Mouse (Mus musculus) mature B cell (primary cell): ENCODE results near the gene Dnajc7.

ENCODE experiments used
- in situ Hi-C: fragments of 300-500 bp; cut with MboI; formaldehyde crosslinking; loops from 2 replicates; pipeline ENCODE4 v1.14.3; 2019

The Dnajc7 gene

GRCm38 (mm10) chr11:100581756-100582155, 38.2 kb downstream of the Dnajc7 start:
- in situ Hi-C loops: no loop called here

- in situ Hi-C loops: no loop called here
Measured at GRCm38 (mm10) chr11:100580275-100580674, 39.7 kb downstream of the Dnajc7 start.

DNA sequence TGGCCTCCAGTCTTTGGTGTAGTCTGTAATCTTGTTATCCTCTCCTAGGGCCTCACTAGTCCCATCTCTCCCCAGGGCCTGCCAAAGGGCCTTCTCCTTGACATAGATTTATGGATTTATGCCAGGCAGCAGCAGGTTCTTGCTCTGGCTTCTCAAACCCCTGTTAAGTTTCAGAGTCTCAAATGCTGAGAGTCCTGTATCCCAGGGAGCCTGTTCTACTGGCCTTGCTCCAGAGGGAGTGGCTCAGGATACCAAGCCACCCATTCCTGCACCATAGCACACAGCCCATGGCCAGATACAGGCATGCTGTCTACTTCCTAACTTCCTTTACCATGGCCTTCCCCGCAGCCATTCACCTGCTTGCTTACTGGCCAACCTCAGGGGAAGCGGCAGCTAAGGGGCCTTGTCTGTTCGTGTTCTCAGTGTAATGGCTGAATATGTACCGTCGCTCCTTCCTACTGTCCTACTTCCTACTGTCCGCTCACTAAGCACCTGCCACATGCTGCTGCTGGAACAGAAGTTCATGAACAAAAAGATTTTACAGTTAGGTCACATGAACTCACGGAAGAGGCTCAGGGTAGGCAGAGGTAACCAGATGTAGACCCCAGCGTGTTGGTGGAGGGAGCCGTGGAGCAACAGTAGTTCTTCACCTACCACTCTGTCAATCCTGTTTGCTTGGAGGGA, 40.7 kb downstream of the Dnajc7 start:
- in situ Hi-C loops: no loop called here

DNA sequence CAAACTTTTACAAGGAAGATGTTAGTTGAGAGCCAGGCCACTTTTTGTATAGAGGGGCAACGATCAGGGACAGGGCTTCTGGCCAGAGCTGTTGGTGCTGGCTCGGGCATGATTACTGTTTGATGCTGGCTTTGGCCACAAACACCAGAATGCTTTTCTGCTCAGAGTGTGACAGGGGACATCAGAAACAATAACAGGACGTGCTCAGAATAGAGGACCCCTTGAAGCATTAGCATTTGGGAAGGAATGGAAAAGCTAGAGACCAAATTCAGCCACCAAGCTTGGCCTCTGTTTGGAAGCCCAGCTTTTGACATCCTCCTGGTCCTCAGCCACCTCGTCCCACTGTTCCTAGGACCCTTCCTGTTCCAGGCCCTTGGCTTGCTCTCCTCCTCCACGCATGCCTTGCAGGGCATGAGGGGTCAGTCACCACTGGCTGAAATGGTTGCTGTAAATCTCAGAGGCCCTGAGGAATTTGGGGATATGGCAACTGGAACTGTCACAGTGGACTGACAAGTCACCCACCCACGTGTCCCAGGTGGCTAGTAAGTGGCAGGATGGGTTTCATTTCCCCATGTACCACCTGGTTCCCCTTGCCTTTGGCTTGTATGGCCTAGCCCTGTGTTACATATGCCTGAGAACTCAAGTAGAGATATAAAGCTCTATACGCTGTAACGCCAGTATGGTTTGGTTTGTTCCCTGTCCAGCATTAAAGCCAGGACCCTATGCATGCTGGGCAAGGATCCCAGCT, 41.9 kb downstream of the Dnajc7 start:
- in situ Hi-C loops: no loop called here

GRCm38 (mm10) chr11:100576256-100576655, 43.7 kb downstream of the Dnajc7 start:
- in situ Hi-C loops: no loop called here

GRCm38 (mm10) chr11:100575484-100575855, 44.5 kb downstream of the Dnajc7 start:
- in situ Hi-C loops: no loop called here

DNA sequence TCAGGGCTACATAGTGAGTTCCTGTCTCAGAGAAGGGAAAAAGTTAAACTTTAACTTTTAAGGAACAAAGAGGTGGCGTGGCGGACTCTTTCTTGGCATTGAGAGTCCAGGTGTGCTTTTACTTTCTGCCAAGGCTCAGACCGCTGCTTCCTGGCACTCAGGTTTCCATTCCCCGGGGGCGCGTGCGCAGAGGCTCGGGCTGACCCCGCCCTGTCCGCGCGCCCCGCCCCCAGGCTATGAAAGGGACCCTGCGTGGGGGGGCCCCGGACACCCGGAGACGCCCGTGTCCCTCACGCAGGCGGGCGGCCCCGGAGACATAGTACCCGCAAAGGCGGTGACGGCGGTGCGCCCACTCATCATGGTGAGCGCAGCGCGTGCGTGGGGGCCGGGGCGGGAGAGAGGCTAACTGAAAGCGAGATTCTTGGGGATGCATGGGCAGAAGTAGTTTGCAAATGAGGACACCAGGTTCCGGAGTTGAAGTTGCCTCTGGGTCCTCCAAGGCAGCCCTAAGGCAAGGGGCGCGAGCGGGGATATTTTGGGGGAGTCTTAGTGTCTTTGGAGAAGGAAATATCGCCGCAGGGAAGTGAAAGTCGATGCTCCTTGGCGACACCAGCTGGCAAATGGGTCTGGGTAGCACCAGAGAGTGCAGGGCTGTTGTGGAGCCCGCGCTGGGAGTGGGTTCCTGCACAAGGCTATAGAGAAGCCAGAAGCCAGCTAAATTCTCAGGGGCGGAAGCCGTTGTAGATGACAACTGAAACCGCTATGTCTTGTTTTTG, 45.1 kb downstream of the Dnajc7 start, which contains the start of gene Cnp:
Cnp (plus strand) TSS at position 197 of the 776 bp plus-strand sequence.
- in situ Hi-C loops: loop anchor here (5.0 kb wide), 1 partner anchor 127 kb away; the partner anchor contains the start of gene Dhx58

- in situ Hi-C loops: loop anchor here (5.0 kb wide), 1 partner anchor 128 kb away; the partner anchor contains the start of gene Dhx58
Measured at GRCm38 (mm10) chr11:100574188-100574587, 45.8 kb downstream of the Dnajc7 start.

DNA sequence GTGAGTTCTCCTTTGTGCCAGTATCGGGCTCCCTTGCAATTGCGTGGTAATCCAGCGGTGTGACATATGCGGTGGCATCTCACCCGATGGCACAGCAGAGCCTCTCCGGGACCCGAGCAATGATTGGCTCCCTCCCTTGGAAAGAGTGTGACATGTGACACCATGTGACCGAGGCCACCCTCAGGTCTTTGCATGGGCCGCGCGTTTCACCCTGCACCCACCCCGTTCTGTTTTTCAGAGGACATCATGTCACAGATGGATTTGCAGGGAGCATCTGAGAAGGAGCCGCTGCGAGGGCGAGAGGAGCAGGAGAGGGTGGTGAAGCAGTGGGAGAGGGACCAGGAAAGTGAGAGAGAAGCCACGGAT, 48.8 kb downstream of the Dnajc7 start:
- in situ Hi-C loops: loop anchor here (5.0 kb wide), 1 partner anchor 131 kb away; the partner anchor contains the start of gene Dhx58

- in situ Hi-C loops: loop anchor here (5.0 kb wide), 1 partner anchor 132 kb away; the partner anchor contains the start of gene Dhx58
Measured at GRCm38 (mm10) chr11:100570430-100571201, 49.4 kb downstream of the Dnajc7 start.

GRCm38 (mm10) chr11:100569789-100570188, 50.2 kb downstream of the Dnajc7 start:
- in situ Hi-C loops: loop anchor here (5.0 kb wide), 1 partner anchor 133 kb away; the partner anchor contains the start of gene Dhx58

- in situ Hi-C loops: no loop called here
Measured at GRCm38 (mm10) chr11:100568692-100569091, 51.3 kb downstream of the Dnajc7 start.

GRCm38 (mm10) chr11:100567815-100568245, 52.1 kb downstream of the Dnajc7 start:
- in situ Hi-C loops: no loop called here

DNA sequence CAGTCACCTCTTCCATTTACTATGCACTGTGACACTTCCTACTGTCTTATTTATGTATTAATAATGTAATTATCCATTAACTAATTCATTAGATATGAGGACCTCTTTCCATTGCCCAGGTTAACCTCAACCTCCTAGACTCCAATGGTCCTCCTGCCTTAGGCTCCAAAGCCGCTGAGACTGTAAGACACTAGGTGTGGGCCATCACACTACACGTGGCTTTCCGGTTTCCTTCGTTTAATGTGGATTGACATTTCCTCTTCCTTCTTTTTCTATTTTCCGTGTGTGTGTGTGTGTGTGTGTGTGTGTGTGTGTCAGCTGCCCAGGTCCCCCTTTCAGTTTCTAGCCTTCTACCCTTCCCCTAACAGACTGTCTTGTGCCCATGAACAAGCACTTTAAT, 52.7 kb downstream of the Dnajc7 start:
- in situ Hi-C loops: no loop called here

GRCm38 (mm10) chr11:100564703-100565102, 55.3 kb downstream of the Dnajc7 start:
- in situ Hi-C loops: no loop called here

DNA sequence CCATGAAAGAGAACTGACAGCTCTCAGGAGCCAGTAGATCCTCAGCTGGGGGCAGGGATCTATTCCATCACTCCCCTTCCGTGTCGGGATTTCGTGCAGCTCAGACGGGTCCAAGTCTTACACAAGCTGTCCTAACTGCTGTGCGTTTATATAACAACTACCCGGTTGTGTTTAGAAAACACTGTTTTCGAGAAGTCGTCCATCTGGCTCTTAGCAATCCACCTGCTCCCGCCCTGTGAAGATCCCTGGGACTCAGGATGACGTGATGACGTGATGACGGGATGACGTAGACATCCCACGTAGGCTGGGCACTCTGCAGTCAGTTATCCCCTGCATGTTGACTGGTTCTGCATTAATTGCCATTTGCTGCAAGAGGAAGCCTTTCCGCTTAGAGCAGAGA, 55.7 kb downstream of the Dnajc7 start:
- in situ Hi-C loops: no loop called here

DNA sequence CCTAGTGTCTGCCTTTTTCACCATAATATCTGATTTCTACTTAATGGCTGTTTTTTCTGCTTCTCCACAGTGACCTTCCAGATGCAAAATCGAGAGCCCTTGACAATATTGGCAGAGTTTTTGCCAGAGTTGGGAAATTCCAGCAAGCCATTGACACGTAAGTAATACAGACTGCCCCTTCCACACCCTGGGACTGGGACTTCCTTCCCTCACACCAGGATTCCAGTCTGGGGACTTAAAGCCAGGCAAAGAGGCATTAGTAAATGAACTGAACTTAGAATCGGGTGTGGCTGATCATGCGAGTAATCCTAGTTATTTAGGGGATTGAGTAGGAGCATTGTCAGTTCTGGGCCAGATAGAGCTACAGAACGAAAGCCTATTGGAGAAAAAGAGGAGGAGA, 58.2 kb downstream of the Dnajc7 start:
- in situ Hi-C loops: no loop called here

DNA sequence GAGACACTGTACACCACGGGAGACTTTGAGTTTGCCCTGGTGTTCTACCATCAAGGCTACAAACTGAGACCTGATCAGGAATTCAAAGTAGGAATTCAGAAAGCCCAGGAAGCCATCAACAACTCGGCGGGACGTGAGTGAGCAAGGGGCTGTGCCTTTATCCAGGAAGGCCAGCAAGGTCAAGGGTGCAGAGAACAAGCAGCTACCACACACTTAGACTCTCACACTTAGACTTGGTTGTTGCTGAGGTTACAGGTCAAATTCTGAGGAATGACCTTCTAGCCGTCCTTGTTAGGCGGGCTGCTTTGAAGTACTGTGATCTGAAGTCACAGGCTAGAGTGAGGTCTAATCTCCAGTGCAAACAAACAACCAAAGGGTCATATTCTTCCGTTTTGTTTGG, 60.5 kb downstream of the Dnajc7 start:
- in situ Hi-C loops: no loop called here

DNA sequence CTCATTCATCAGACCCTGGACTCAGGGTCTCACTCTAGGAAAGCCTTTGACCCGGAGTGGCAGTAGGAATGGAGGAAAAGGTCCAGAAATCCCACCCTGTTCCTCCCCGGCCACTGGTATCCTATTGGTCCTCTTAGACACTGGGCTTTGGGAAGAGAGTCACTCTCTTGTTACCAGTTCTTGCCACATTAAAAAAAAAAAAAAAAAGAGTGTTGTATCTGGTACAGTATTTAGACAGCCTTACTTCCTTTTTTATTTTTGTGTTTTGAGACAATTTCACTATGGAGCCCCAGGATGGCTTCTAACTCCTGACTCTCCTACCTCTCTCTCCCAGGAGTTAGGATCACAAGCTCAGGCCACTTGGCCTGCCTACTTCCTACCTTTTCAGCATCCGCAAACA, 62.4 kb downstream of the Dnajc7 start:
- in situ Hi-C loops: no loop called here

- in situ Hi-C loops: no loop called here
Measured at GRCm38 (mm10) chr11:100555583-100555982, 64.4 kb downstream of the Dnajc7 start.

DNA sequence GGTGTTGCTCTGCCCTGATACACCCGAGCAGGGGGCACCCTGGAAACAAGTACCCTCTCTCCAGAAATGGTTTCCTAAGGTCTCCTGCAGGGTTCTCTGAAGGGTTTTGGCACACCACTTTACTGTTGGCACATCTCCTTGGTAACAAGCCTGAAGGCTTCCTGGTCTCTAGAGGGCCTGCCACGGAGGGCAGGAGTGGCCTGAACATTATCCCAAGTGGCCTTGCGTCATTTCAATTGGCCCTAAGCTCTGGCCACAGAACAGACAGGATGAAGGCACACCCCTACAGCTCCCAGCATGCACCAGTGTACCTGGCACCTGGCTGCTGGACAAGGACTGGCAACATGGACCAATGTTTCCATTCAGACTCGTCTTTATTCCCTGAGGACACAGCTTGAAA, 67.1 kb downstream of the Dnajc7 start:
- in situ Hi-C loops: no loop called here
